Mouse (Mus musculus): ENCODE measurements around the gene Plvap.

- TF ChIP-seq EP300 (IDR thresholded peaks at IDR 0.05) (no peak), CTCF (IDR thresholded peaks at IDR 0.05) (no peak)
Observed at GRCm38 (mm10) chr8:71466198-71466597, 45.4 kb downstream of the Plvap start.

Measured in lung, postnatal 0 days (tissue).